Mouse (Mus musculus) telencephalon, adult 2 months (tissue): ENCODE results near the gene Gap43.
"Not testable (repeated sequence)": the region's sequence is repeated elsewhere in the genome, so short reads cannot be mapped to it uniquely, and the experiment has no call there.

ENCODE experiments used
- DNase-seq: peaks from one replicate; pipeline ENCODE4 v3.0.0-alpha.2; 2011; ENCODE audit warnings: low read depth, low spot score

Gap43 gene

GRCm38 (mm10) chr16:42294481-42294880, 46.0 kb downstream of the Gap43 start:
- DNase-seq: no peak

- DNase-seq: no peak
These were observed 46.4 kb downstream of the Gap43 start for GRCm38 (mm10) chr16:42294056-42294455.

- no peak for DNase-seq
These were observed 48.9 kb downstream of the Gap43 start for GRCm38 (mm10) chr16:42291572-42291971.

- DNase-seq: no peak
These were observed 56.4 kb downstream of the Gap43 start for GRCm38 (mm10) chr16:42284005-42284404.

GRCm38 (mm10) chr16:42277713-42278112, 62.7 kb downstream of the Gap43 start:
- DNase-seq: no peak

GRCm38 (mm10) chr16:42277268-42277667, 63.2 kb downstream of the Gap43 start:
- no peak for DNase-seq

GRCm38 (mm10) chr16:42276216-42277141, 64.0 kb downstream of the Gap43 start:
- DNase-seq: peak; percentile 67

- DNase-seq: no peak
These were observed 64.8 kb downstream of the Gap43 start for GRCm38 (mm10) chr16:42275518-42276215.

GRCm38 (mm10) chr16:42271213-42271612, 69.2 kb downstream of the Gap43 start:
- no peak for DNase-seq

GRCm38 (mm10) chr16:42269587-42269967, 70.9 kb downstream of the Gap43 start:
- no peak for DNase-seq

- DNase-seq: peak; percentile 72
These were observed 71.4 kb downstream of the Gap43 start for GRCm38 (mm10) chr16:42268843-42269586.

- no peak for DNase-seq
These were observed 75.3 kb downstream of the Gap43 start for GRCm38 (mm10) chr16:42265185-42265584.

- no peak for DNase-seq
These were observed 77.4 kb downstream of the Gap43 start for GRCm38 (mm10) chr16:42262935-42263542.

- peak; percentile 60 for DNase-seq
These were observed 84.8 kb downstream of the Gap43 start for GRCm38 (mm10) chr16:42255693-42256092.

GRCm38 (mm10) chr16:42255222-42255621, 85.2 kb downstream of the Gap43 start:
- DNase-seq: no peak

GRCm38 (mm10) chr16:42252252-42252651, 88.2 kb downstream of the Gap43 start:
- no peak for DNase-seq

- not testable (repeated sequence) for DNase-seq
These were observed 96.3 kb downstream of the Gap43 start for GRCm38 (mm10) chr16:42244121-42244520.

GRCm38 (mm10) chr16:42231306-42231705, 109.1 kb downstream of the Gap43 start:
- DNase-seq: no peak
